Mouse (Mus musculus) heart, embryonic 11.5 days (tissue): Measurements from ENCODE around the gene Atrnl1. TPM values are rescaled to one million over a fixed set of nuclear protein-coding genes. Genes with fewer than 3 reads are reported as not detected.
"Not testable (repeated sequence)": the region's sequence is repeated elsewhere in the genome, so short reads cannot be mapped to it uniquely, and the experiment has no call there.

Experiments
- ATAC-seq: fragments of 200-750 bp; cut with Nextera tagmentation; replicated peaks from 2 replicates; pipeline ENCODE4 v1.8.0; 2017; ENCODE audit warnings: moderate library complexity; ENCODE audit not compliant: insufficient number of reproducible peaks, low FRiP score, low TSS enrichment
- H3K27ac ChIP-seq: fragments of 300-500 bp; sonication (generic); 2 replicates; pipeline ENCODE4 v1.5.1; 2014; ENCODE audit warnings: mild to moderate bottlenecking, low read depth, low read length
- H3K27me3 ChIP-seq: fragments of 300-500 bp; sonication (generic); 2 replicates; pipeline ENCODE4 v1.6.1; 2014; ENCODE audit warnings: mild to moderate bottlenecking, low read length, mixed read lengths; ENCODE audit not compliant: control insufficient read depth, insufficient read depth
- H3K36me3 ChIP-seq: fragments of 300-500 bp; sonication (generic); 2 replicates; pipeline ENCODE4 v1.6.1; 2014; ENCODE audit warnings: mild to moderate bottlenecking, low read length, moderate library complexity, mixed read lengths; ENCODE audit not compliant: control insufficient read depth, insufficient read depth
- H3K4me1 ChIP-seq: fragments of 300-500 bp; sonication (generic); 2 replicates; pipeline ENCODE4 v1.6.1; 2014; ENCODE audit warnings: low read length; ENCODE audit not compliant: control insufficient read depth, insufficient read depth
- H3K4me2 ChIP-seq: fragments of 300-500 bp; sonication (generic); 2 replicates; pipeline ENCODE4 v1.6.1; 2014; ENCODE audit warnings: mild to moderate bottlenecking, moderate library complexity
- H3K4me3 ChIP-seq: fragments of 300-500 bp; sonication (generic); 2 replicates; pipeline ENCODE4 v1.5.1; 2014; ENCODE audit warnings: low read depth, low read length
- H3K9ac ChIP-seq: fragments of 300-500 bp; sonication (generic); 2 replicates; pipeline ENCODE4 v1.6.1; 2014; ENCODE audit warnings: mild to moderate bottlenecking, low read depth, low read length, moderate library complexity
- H3K9me3 ChIP-seq: fragments of 300-500 bp; sonication (generic); replicated peaks from 2 replicates; pipeline ENCODE4 v1.6.1; 2016; ENCODE audit warnings: low read length; ENCODE audit not compliant: control insufficient read depth
- WGBS: fragments of 180-500 bp; shearing (Covaris S2); extraction: QIAGEN DNeasy Blood & Tissue Kit; methylation state at CpG from one replicate; pipeline ENCODE4 v1.1.7; 2014; ENCODE audit not compliant: insufficient replicate concordance; 5-methylcytosine and 5-hydroxymethylcytosine counted together
- polyA plus RNA-seq: library from polyadenylated mRNA; unstranded; fragments of >200 nt; fragmentation: Nextera tagmentation; extraction: Ambion mirVana; gene quantifications from 2 replicates; pipeline ENCODE4 v1.2.1, GENCODE M21; 2014

Atrnl1 gene
- polyA plus RNA-seq, 1 experiment from 2014 or later, result 4.0 TPM

- ATAC-seq, H3K9ac ChIP-seq, H3K4me1 ChIP-seq, H3K27me3 ChIP-seq, H3K9me3 ChIP-seq, H3K4me2 ChIP-seq, H3K36me3 ChIP-seq, H3K4me3 ChIP-seq, H3K27ac ChIP-seq: not testable (repeated sequence)
- 55% methylated on average over 1 of the region's 1 CpGs for WGBS
Observed at GRCm38 (mm10) chr19:57879841-57880240, 269.0 kb downstream of the Atrnl1 start.

- no peak for ATAC-seq
- Histone ChIP-seq H3K9me3 (no peaks in the 10 kb centered on the region), H3K4me3 (no peak overlapping the region), H3K9ac (no peak overlapping the region), H3K4me1 (no peaks in the 10 kb centered on the region), H3K36me3 (no peaks in the 10 kb centered on the region), H3K4me2 (no peak overlapping the region), H3K27me3 (no peaks in the 10 kb centered on the region), H3K27ac (no peak overlapping the region)
- 83% methylated on average over 7 of the region's 7 CpGs for WGBS
Observed at GRCm38 (mm10) chr19:57881927-57882326, 271.1 kb downstream of the Atrnl1 start.

- Histone ChIP-seq H3K27ac (no peak overlapping the region), H3K4me3 (no peak overlapping the region)
- 88% methylated on average over 8 of the region's 8 CpGs for WGBS
Observed at GRCm38 (mm10) chr19:57888871-57889270, 278.0 kb downstream of the Atrnl1 start.

GRCm38 (mm10) chr19:57889741-57890140 lies 278.9 kb downstream of the Atrnl1 start:
- no peak overlapping the region for H3K9ac ChIP-seq
- 16% methylated on average over 3 of the region's 3 CpGs for WGBS
- 0 out of 2 replicates have a peak, but pooled peaks have one; percentile 31 for ATAC-seq
- H3K4me3 ChIP-seq, result no peak overlapping the region
- H3K36me3 ChIP-seq, result no peaks in the 10 kb centered on the region
- H3K27me3 ChIP-seq, result no peaks in the 10 kb centered on the region
- 0 out of 2 replicates have a peak overlapping the region, but pooled peaks have one; percentile 57 for H3K27ac ChIP-seq
- peaks cover 9% of the 10 kb centered on the region for H3K4me1 ChIP-seq
- H3K4me2 ChIP-seq, result peak overlapping the region; percentile 34
- H3K9me3 ChIP-seq, result no peaks in the 10 kb centered on the region

More at GRCm38 (mm10) chr19:57888871-57889270, 278.0 kb downstream of the Atrnl1 start:
- H3K4me2 ChIP-seq, result no peak overlapping the region
- peaks cover 9% of the 10 kb centered on the region for H3K4me1 ChIP-seq
- no peak overlapping the region for H3K9ac ChIP-seq
- no peaks in the 10 kb centered on the region for H3K9me3 ChIP-seq
- H3K27me3 ChIP-seq, result no peaks in the 10 kb centered on the region
- no peak for ATAC-seq
- no peaks in the 10 kb centered on the region for H3K36me3 ChIP-seq

GRCm38 (mm10) chr19:57890954-57891353 lies 280.1 kb downstream of the Atrnl1 start:
- H3K36me3 ChIP-seq, result no peaks in the 10 kb centered on the region
- WGBS, result 34% methylated on average over 3 of the region's 3 CpGs
- H3K9ac ChIP-seq, result no peak overlapping the region
- H3K4me2 ChIP-seq, result no peak overlapping the region
- H3K27ac ChIP-seq, result no peak overlapping the region
- peaks cover 9% of the 10 kb centered on the region for H3K4me1 ChIP-seq
- no peak overlapping the region for H3K4me3 ChIP-seq
- ATAC-seq, result no peak
- no peaks in the 10 kb centered on the region for H3K27me3 ChIP-seq
- no peaks in the 10 kb centered on the region for H3K9me3 ChIP-seq

- no peak for ATAC-seq
- no peaks in the 10 kb centered on the region for H3K36me3 ChIP-seq
- no peaks in the 10 kb centered on the region for H3K9me3 ChIP-seq
- no peak overlapping the region for H3K4me2 ChIP-seq
- H3K9ac ChIP-seq, result no peak overlapping the region
- WGBS, result 35% methylated on average over 1 of the region's 1 CpGs
- peaks cover 9% of the 10 kb centered on the region for H3K4me1 ChIP-seq
- H3K27ac ChIP-seq, result no peak overlapping the region
- H3K4me3 ChIP-seq, result no peak overlapping the region
- no peaks in the 10 kb centered on the region for H3K27me3 ChIP-seq
Observed at GRCm38 (mm10) chr19:57894191-57894590, 283.4 kb downstream of the Atrnl1 start.

GRCm38 (mm10) chr19:57900037-57900436 lies 289.2 kb downstream of the Atrnl1 start:
- Histone ChIP-seq H3K36me3 (no peaks in the 10 kb centered on the region), H3K4me2 (no peak overlapping the region), H3K9ac (no peak overlapping the region), H3K27me3 (no peaks in the 10 kb centered on the region), H3K9me3 (no peaks in the 10 kb centered on the region), H3K4me3 (no peak overlapping the region), H3K4me1 (no peaks in the 10 kb centered on the region), H3K27ac (no peak overlapping the region)
- 73% methylated on average over 1 of the region's 1 CpGs for WGBS
- ATAC-seq, result no peak

GRCm38 (mm10) chr19:57909466-57909865 lies 298.6 kb downstream of the Atrnl1 start:
- Histone ChIP-seq H3K27me3 (no peaks in the 10 kb centered on the region), H3K9ac (no peak overlapping the region), H3K27ac (no peak overlapping the region), H3K4me2 (no peak overlapping the region), H3K4me3 (no peak overlapping the region), H3K9me3 (no peaks in the 10 kb centered on the region), H3K36me3 (no peaks in the 10 kb centered on the region), H3K4me1 (no peaks in the 10 kb centered on the region)
- WGBS, result 87% methylated on average over 6 of the region's 6 CpGs
- no peak for ATAC-seq

GRCm38 (mm10) chr19:57910650-57911049 lies 299.8 kb downstream of the Atrnl1 start:
- H3K4me3 ChIP-seq, result no peak overlapping the region
- no peaks in the 10 kb centered on the region for H3K4me1 ChIP-seq
- no peak overlapping the region for H3K4me2 ChIP-seq
- ATAC-seq, result no peak
- H3K27ac ChIP-seq, result no peak overlapping the region
- 82% methylated on average over 6 of the region's 6 CpGs for WGBS
- H3K27me3 ChIP-seq, result no peaks in the 10 kb centered on the region
- H3K9ac ChIP-seq, result no peak overlapping the region
- H3K36me3 ChIP-seq, result no peaks in the 10 kb centered on the region
- H3K9me3 ChIP-seq, result no peaks in the 10 kb centered on the region
